11 mouse cellular contexts compared by ENCODE assay signal in genomic region chr4:86489128-86489527, GRCm38 (mm10).
DNase-seq lines count a peak whose midpoint lies in the region.
"Had no signal": no experiment of that assay in that cellular context is flagged by ENCODE, and none has a peak within 500 bp of the region (broad histone marks: within the 10 kb centered on the region; RNA-seq: fewer than 3 reads in every experiment).

No protein-coding gene starts in this region.

- DNase-seq in adrenal gland, postnatal 14 days = peak; percentile 28
- no peak for DNase-seq in adrenal gland, postnatal 25 days
- DNase-seq in kidney, postnatal 4 days = peak; percentile 30 to 38
- DNase-seq in kidney, postnatal 25 days = no peak
- DNase-seq in adipocyte (ENCODE audit: low spot score) = peak; percentile 5
- peak; percentile 23 for DNase-seq in ovary, postnatal 14 days (ENCODE audit: low spot score)
- DNase-seq in T-cell, adult 2 months (ENCODE audit: low spot score) = no peak
- DNase-seq in spleen, adult 12 weeks (ENCODE audit: low spot score) = no peak
- DNase-seq: cerebellum, adult 2 months; liver; right cerebral cortex, postnatal 4 days had no signal

Comparison
In these comparisons a context has a peak if more than half of its experiments do, and no peak if none do; other contexts are left out.
1. DNase-seq: peak in adrenal gland, postnatal 14 days (single experiment), kidney, postnatal 4 days (2 of 2), adipocyte (single experiment) and ovary, postnatal 14 days (single experiment); none in adrenal gland, postnatal 25 days (single experiment), kidney, postnatal 25 days (0 of 2), T-cell, adult 2 months (single experiment) and spleen, adult 12 weeks (single experiment).